Mouse (Mus musculus) thymus, postnatal 4 days (tissue): ENCODE data around the gene Sart1.

ENCODE experiments used
- DNase-seq: peaks from one replicate; pipeline ENCODE4 v3.0.0; 2021

Sart1 gene

GRCm38 (mm10) chr19:5413840-5414239 is 25.3 kb upstream of the Sart1 start:
- no peak for DNase-seq

- no peak for DNase-seq
Measured at GRCm38 (mm10) chr19:5411961-5412360, 23.5 kb upstream of the Sart1 start.

- no peak for DNase-seq
Measured at GRCm38 (mm10) chr19:5410641-5411040, 22.1 kb upstream of the Sart1 start.

- no peak for DNase-seq
Measured at GRCm38 (mm10) chr19:5409068-5409467, 20.6 kb upstream of the Sart1 start.

GRCm38 (mm10) chr19:5408057-5409001 is 19.8 kb upstream of the Sart1 start:
- no peak for DNase-seq

GRCm38 (mm10) chr19:5407133-5407532 is 18.6 kb upstream of the Sart1 start:
- DNase-seq = peak; percentile 80

- DNase-seq = peak; percentile 45
Measured at GRCm38 (mm10) chr19:5406531-5407126, 18.1 kb upstream of the Sart1 start.

GRCm38 (mm10) chr19:5405924-5406323 is 17.4 kb upstream of the Sart1 start:
- no peak for DNase-seq

- peak; percentile 9 for DNase-seq
Measured at GRCm38 (mm10) chr19:5402293-5402692, 13.8 kb upstream of the Sart1 start, which contains the start of gene Tsga10ip. TSS of gene Tsga10ip (minus strand) at chr19:5402526.

- DNase-seq = peak; percentile 37
Measured at GRCm38 (mm10) chr19:5401073-5401472, 12.6 kb upstream of the Sart1 start.

- no peak for DNase-seq
Measured at GRCm38 (mm10) chr19:5395371-5395770, 6.9 kb upstream of the Sart1 start.

GRCm38 (mm10) chr19:5394168-5394567 is 5.7 kb upstream of the Sart1 start:
- no peak for DNase-seq

- no peak for DNase-seq
Measured at GRCm38 (mm10) chr19:5392892-5393291, 4.4 kb upstream of the Sart1 start.

GRCm38 (mm10) chr19:5390416-5390815 is 1.9 kb upstream of the Sart1 start:
- DNase-seq = peak; percentile 61

- DNase-seq = peak; percentile 81
Measured at GRCm38 (mm10) chr19:5389647-5390046, 1.1 kb upstream of the Sart1 start.

GRCm38 (mm10) chr19:5388011-5388441 is 477 bp downstream of the Sart1 start:
- peak; percentile 73 for DNase-seq

- no peak for DNase-seq
Measured at GRCm38 (mm10) chr19:5384715-5385114, 3.8 kb downstream of the Sart1 start.

- no peak for DNase-seq
Measured at GRCm38 (mm10) chr19:5383326-5383725, 5.2 kb downstream of the Sart1 start.

- no peak for DNase-seq
Measured at GRCm38 (mm10) chr19:5377446-5377845, 11.1 kb downstream of the Sart1 start.

GRCm38 (mm10) chr19:5374748-5375147 is 13.8 kb downstream of the Sart1 start:
- no peak for DNase-seq

- no peak for DNase-seq
Measured at GRCm38 (mm10) chr19:5374177-5374576, 14.3 kb downstream of the Sart1 start.

GRCm38 (mm10) chr19:5372724-5373123 is 15.8 kb downstream of the Sart1 start:
- DNase-seq = no peak

GRCm38 (mm10) chr19:5370932-5371331 is 17.6 kb downstream of the Sart1 start:
- no peak for DNase-seq

GRCm38 (mm10) chr19:5367455-5367854 is 21.0 kb downstream of the Sart1 start:
- peak; percentile 44 for DNase-seq
